Mouse (Mus musculus): Measurements from ENCODE around the gene Zmiz2. TPM values are rescaled to one million over a fixed set of nuclear protein-coding genes. Genes with fewer than 3 reads are reported as not detected.

Zmiz2 gene
- polyA plus RNA-seq, 1 experiment from 2014 or later, result 7.3 TPM

DNA sequence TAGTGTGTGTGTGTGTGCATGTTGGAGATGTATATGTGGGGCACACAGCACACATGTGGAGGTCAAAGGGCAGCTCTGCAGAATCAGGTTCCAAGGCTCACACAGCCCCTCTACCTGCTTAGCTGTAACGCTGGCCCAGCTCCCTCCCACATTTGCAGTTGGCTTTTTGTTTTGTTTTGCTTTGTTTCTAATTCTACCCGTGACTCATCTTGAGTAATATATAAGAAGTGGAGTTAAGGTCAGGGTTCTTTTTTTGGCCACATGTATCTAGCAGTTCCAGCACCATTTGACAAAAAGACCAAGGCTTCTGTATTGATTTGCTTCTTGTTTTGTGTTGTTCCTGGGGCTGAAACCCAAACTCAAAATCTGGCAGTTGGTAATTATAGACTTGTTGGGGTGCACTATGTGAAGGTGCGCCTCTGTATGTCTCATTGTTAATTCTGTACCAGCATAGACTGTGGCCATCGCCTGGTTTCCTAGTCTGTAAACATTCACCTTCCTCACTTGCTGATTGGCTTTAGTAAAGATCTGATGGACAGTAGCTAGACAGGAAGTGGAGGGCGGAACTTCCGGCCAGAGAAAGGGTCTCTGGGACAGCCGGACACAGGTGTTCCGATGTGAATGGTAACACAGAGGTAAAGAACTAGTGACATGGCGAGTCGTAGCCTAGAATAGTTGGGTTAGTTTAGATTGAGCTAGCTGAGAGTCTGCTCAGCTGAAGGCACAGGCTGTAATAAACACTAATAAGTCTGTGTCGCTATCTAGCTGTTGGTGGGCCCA, 17.3 kb upstream of the Zmiz2 start:
- Histone ChIP-seq H3K4me3 (no peak overlapping the region), H3K9me3 (no peaks in the 10 kb centered on the region), H3K36me3 (no peaks in the 10 kb centered on the region), H3K9ac (no peak overlapping the region), H3K4me1 (no peaks in the 10 kb centered on the region), H3K27me3 (replicated peaks) (no peaks in the 10 kb centered on the region), H3K4me2 (no peak overlapping the region), H3K27ac (replicated peaks) (no peak overlapping the region)
- ATAC-seq (ENCODE audit: extremely low read depth, insufficient number of reproducible peaks, low FRiP score, low TSS enrichment), result no peak
- WGBS, result 77% methylated on average over 11 of the region's 11 CpGs

GRCm38 (mm10) chr11:6372784-6373183, 16.1 kb upstream of the Zmiz2 start:
- Histone ChIP-seq H3K4me2 (no peak overlapping the region), H3K9ac (no peak overlapping the region), H3K4me3 (no peak overlapping the region), H3K4me1 (no peaks in the 10 kb centered on the region), H3K36me3 (no peaks in the 10 kb centered on the region), H3K27ac (replicated peaks) (no peak overlapping the region), H3K9me3 (no peaks in the 10 kb centered on the region), H3K27me3 (replicated peaks) (no peaks in the 10 kb centered on the region)
- ATAC-seq (ENCODE audit: extremely low read depth, insufficient number of reproducible peaks, low FRiP score, low TSS enrichment), result no peak
- WGBS, result 81% methylated on average over 9 of the region's 9 CpGs

- Histone ChIP-seq H3K4me3 (no peak overlapping the region), H3K36me3 (no peaks in the 10 kb centered on the region), H3K4me2 (no peak overlapping the region), H3K9me3 (no peaks in the 10 kb centered on the region), H3K9ac (no peak overlapping the region), H3K4me1 (no peaks in the 10 kb centered on the region), H3K27me3 (replicated peaks) (no peaks in the 10 kb centered on the region), H3K27ac (replicated peaks) (no peak overlapping the region)
- WGBS, result 75% methylated on average over 6 of the region's 6 CpGs
- no peak for ATAC-seq (ENCODE audit: extremely low read depth, insufficient number of reproducible peaks, low FRiP score, low TSS enrichment)
Observed at GRCm38 (mm10) chr11:6380916-6381315, 8.0 kb upstream of the Zmiz2 start.

DNA sequence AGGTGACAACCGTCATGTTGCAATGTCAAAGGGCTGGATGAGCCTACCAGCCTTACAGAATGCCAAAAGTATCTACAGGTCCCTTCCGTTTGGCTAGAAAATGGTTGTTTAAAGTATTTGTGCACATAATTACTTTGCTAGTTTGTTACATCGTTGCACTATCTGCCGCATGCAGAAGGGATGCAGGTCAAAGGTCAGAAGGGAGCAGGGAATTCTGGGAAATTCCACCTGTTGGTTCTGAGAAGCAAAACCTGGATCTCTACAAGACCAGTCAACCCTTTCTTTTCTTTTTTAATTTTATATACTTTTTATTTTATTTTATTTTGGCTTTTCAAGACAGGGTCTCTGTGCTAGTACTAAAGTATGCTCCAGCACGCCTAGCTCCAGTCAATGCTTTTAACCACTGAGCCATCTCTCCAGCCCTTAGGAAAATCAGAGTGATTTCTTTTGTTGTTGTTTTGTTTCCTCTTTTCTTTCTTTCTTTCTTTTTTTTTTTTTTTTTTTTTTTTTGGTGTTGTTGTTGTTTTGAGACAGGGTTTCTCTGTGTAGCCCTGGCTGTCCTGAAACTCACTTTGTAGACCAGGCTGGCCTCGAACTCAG, 648 bp upstream of the Zmiz2 start:
- ATAC-seq (ENCODE audit: extremely low read depth, insufficient number of reproducible peaks, low FRiP score, low TSS enrichment), result no peak
- peak overlapping the region; percentile 92 for H3K9ac ChIP-seq
- H3K4me2 ChIP-seq, result peak overlapping the region; percentile 54
- H3K36me3 ChIP-seq, result peaks cover 19% of the 10 kb centered on the region; the same call in 1 of the 2 replicates
- no peaks in the 10 kb centered on the region for H3K27me3 ChIP-seq (replicated peaks)
- peak overlapping the region; percentile 95 for H3K27ac ChIP-seq (replicated peaks)
- WGBS, result 84% methylated on average over 6 of the region's 6 CpGs
- peaks cover 21% of the 10 kb centered on the region for H3K4me1 ChIP-seq
- no peaks in the 10 kb centered on the region for H3K9me3 ChIP-seq
- H3K4me3 ChIP-seq, result peak overlapping the region; percentile 72

DNA sequence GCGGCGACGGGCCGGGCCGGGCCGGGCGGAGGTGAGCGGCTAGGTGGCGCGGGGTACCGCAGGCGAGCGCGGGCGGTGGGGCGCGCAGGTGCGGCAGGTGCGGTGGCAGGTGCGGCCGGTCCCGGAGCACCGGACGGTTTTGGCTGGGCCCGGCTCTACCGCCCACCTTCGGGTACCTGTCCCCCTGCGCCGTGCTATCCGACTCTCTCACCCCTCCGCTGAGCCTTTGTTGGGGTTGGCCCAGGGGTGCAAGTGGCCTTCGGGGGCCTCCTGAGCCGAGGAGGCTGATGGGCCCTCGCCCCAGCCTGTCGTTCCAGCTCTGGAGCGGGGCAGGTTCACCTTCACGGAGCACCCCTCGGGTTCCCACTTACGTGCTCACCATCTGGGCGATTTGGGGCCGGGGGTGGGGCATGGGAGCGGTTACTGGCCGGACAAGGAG, 628 bp downstream of the Zmiz2 start:
- no peaks in the 10 kb centered on the region for H3K9me3 ChIP-seq
- H3K4me2 ChIP-seq, result peak overlapping the region; percentile 73
- ATAC-seq (ENCODE audit: extremely low read depth, insufficient number of reproducible peaks, low FRiP score, low TSS enrichment), result peak; percentile 8
- H3K27ac ChIP-seq (replicated peaks), result peak overlapping the region; percentile 95; the same call in 1 of the 2 replicates
- H3K4me3 ChIP-seq, result peak overlapping the region; percentile 72
- peaks cover 25% of the 10 kb centered on the region; the same call in 1 of the 2 replicates for H3K36me3 ChIP-seq
- H3K4me1 ChIP-seq, result peaks cover 24% of the 10 kb centered on the region
- WGBS, result under 1% methylated on average over 43 of the region's 43 CpGs
- H3K27me3 ChIP-seq (replicated peaks), result no peaks in the 10 kb centered on the region
- H3K9ac ChIP-seq, result peak overlapping the region; percentile 92

DNA sequence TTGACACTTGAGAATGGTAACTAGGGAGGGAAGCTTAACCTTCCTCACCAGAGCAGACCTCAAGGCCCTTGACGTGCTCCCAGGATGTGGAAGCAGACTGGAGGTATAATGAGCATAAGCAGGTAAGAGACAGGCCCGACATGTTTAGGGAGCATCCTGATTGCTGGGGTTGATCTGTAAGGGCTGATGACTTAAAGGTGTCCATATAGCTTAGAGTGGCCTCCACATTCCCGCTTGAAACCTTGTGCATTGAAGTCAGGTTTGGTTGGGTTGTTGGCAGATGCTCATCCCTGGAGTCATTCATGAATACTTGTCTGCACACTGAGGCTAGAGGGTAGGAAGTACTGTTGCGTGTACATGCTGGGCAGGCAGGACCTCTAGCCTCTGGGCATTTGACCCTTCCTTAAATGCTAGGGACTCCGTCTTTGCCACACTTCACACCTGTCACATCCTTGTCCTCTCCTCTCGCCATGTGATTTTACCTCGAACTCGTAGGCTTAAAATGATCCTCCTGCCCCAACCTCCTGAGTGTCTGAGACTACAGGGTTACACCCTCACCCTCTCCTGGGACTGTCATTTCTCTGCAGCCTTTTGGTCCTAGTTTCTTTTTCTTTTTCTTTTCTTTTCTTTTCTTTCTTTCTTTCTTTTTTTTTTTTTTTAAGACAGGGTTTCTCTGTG, 1.6 kb downstream of the Zmiz2 start:
- no peaks in the 10 kb centered on the region for H3K9me3 ChIP-seq
- H3K4me1 ChIP-seq, result peaks cover 24% of the 10 kb centered on the region
- H3K4me3 ChIP-seq, result peak overlapping the region; percentile 72
- no peak for ATAC-seq (ENCODE audit: extremely low read depth, insufficient number of reproducible peaks, low FRiP score, low TSS enrichment)
- 84% methylated on average over 8 of the region's 8 CpGs for WGBS
- peaks cover 35% of the 10 kb centered on the region for H3K36me3 ChIP-seq
- peak overlapping the region; percentile 92 for H3K9ac ChIP-seq
- H3K27me3 ChIP-seq (replicated peaks), result no peaks in the 10 kb centered on the region
- H3K4me2 ChIP-seq, result peak overlapping the region; percentile 73
- H3K27ac ChIP-seq (replicated peaks), result no peak overlapping the region

DNA sequence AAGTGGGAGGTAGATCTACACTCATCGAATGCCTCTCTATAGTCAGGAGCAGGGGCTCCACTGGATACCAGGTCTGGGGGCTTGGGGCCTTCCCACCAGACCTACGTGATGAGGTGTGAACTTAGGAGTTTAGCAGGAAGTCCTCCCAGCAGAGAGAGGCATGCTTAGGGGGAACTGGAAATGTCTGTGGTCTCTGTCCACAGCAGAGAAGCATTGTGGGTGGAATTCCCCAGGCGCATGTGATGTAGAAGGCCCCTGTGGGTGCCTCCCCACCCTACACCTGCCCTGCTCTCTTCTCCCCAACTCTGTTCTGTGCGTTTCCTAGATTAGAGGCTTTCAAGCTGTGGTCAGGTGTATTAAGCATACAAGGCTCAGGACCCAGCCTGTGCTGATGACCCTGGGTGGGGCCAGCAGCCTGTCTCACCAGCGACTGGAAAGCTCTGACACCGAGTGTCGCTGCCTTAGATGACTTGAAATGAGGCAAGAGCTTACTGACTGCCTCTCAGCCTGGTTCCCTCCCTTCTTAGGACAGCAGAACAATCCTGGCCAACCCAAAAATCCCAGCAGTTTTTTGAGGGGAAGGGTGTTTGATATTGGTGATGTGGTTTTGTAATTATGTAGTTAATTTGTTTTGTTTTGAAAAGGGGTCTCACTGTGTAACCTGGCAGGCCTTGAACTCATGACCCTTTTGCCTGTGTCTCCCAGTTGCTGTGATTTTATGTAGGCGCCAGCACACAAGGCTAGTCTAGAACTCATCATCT, 2.8 kb downstream of the Zmiz2 start:
- H3K4me1 ChIP-seq, result peaks cover 24% of the 10 kb centered on the region
- H3K9me3 ChIP-seq, result no peaks in the 10 kb centered on the region
- WGBS, result 83% methylated on average over 8 of the region's 8 CpGs
- peaks cover 47% of the 10 kb centered on the region for H3K36me3 ChIP-seq
- H3K9ac ChIP-seq, result peak overlapping the region; percentile 2; the same call in 1 of the 2 replicates
- no peak for ATAC-seq (ENCODE audit: extremely low read depth, insufficient number of reproducible peaks, low FRiP score, low TSS enrichment)
- no peak overlapping the region for H3K27ac ChIP-seq (replicated peaks)
- H3K4me2 ChIP-seq, result no peak overlapping the region
- H3K27me3 ChIP-seq (replicated peaks), result no peaks in the 10 kb centered on the region
- H3K4me3 ChIP-seq, result no peak overlapping the region

GRCm38 (mm10) chr11:6392857-6393256, 4.0 kb downstream of the Zmiz2 start:
- WGBS, result 61% methylated on average over 6 of the region's 6 CpGs

GRCm38 (mm10) chr11:6393866-6394265, 5.0 kb downstream of the Zmiz2 start:
- WGBS, result 68% methylated on average over 1 of the region's 1 CpGs
- no peak overlapping the region for H3K4me3 ChIP-seq
- H3K27ac ChIP-seq (replicated peaks), result no peak overlapping the region
- peaks cover 69% of the 10 kb centered on the region for H3K36me3 ChIP-seq
- H3K4me2 ChIP-seq, result no peak overlapping the region
- H3K27me3 ChIP-seq (replicated peaks), result no peaks in the 10 kb centered on the region
- no peaks in the 10 kb centered on the region for H3K9me3 ChIP-seq
- ATAC-seq (ENCODE audit: extremely low read depth, insufficient number of reproducible peaks, low FRiP score, low TSS enrichment), result no peak
- peak overlapping the region; percentile 21; the same call in 1 of the 2 replicates for H3K9ac ChIP-seq
- H3K4me1 ChIP-seq, result peaks cover 24% of the 10 kb centered on the region

More at GRCm38 (mm10) chr11:6392857-6393256, 4.0 kb downstream of the Zmiz2 start:
- H3K4me3 ChIP-seq, result no peak overlapping the region
- peaks cover 59% of the 10 kb centered on the region for H3K36me3 ChIP-seq
- no peak overlapping the region for H3K4me2 ChIP-seq
- H3K4me1 ChIP-seq, result peaks cover 24% of the 10 kb centered on the region
- H3K27ac ChIP-seq (replicated peaks), result no peak overlapping the region
- H3K9ac ChIP-seq, result no peak overlapping the region
- no peak for ATAC-seq (ENCODE audit: extremely low read depth, insufficient number of reproducible peaks, low FRiP score, low TSS enrichment)
- no peaks in the 10 kb centered on the region for H3K9me3 ChIP-seq
- H3K27me3 ChIP-seq (replicated peaks), result no peaks in the 10 kb centered on the region

- 81% methylated on average over 5 of the region's 5 CpGs for WGBS
- ATAC-seq (ENCODE audit: extremely low read depth, insufficient number of reproducible peaks, low FRiP score, low TSS enrichment), result no peak
- peaks cover 86% of the 10 kb centered on the region for H3K36me3 ChIP-seq
Observed at GRCm38 (mm10) chr11:6395565-6395964, 6.7 kb downstream of the Zmiz2 start.

DNA sequence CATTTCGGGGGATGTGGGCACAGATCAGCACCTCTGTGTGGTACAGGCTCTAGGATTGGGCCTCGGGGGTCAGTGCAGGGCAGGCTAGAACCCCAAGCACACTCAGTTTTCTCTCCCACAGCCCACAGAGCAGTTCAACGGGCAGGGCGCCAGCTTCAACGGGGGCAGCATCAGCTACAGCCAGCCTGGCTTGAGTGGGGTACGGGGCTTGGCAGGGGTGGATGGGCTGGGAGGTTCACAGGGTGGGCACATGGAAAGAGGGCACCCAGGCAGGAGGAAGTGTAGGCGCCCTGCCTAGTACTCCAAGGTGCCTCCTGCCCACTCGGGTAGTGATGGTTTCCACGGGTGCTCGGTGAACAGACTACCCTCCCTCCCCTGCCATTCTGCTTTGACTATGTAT, 9.3 kb downstream of the Zmiz2 start:
- Histone ChIP-seq H3K9me3 (no peaks in the 10 kb centered on the region), H3K36me3 (peaks cover 93% of the 10 kb centered on the region), H3K4me3 (no peak overlapping the region), H3K4me2 (no peak overlapping the region), H3K27me3 (replicated peaks) (no peaks in the 10 kb centered on the region), H3K9ac (no peak overlapping the region), H3K4me1 (0 out of 2 replicates have a peak, but pooled peaks cover 2% of the 10 kb centered on the region), H3K27ac (replicated peaks) (no peak overlapping the region)
- no peak for ATAC-seq (ENCODE audit: extremely low read depth, insufficient number of reproducible peaks, low FRiP score, low TSS enrichment)
- WGBS, result 87% methylated on average over 10 of the region's 10 CpGs

More at GRCm38 (mm10) chr11:6395565-6395964, 6.7 kb downstream of the Zmiz2 start:
- Histone ChIP-seq H3K4me1 (peaks cover 15% of the 10 kb centered on the region), H3K27ac (replicated peaks) (no peak overlapping the region), H3K9me3 (no peaks in the 10 kb centered on the region), H3K9ac (no peak overlapping the region), H3K27me3 (replicated peaks) (no peaks in the 10 kb centered on the region), H3K4me3 (no peak overlapping the region), H3K4me2 (no peak overlapping the region)
